Comparison of ENCODE assay signal across 10 mouse cellular contexts in the genomic region with DNA sequence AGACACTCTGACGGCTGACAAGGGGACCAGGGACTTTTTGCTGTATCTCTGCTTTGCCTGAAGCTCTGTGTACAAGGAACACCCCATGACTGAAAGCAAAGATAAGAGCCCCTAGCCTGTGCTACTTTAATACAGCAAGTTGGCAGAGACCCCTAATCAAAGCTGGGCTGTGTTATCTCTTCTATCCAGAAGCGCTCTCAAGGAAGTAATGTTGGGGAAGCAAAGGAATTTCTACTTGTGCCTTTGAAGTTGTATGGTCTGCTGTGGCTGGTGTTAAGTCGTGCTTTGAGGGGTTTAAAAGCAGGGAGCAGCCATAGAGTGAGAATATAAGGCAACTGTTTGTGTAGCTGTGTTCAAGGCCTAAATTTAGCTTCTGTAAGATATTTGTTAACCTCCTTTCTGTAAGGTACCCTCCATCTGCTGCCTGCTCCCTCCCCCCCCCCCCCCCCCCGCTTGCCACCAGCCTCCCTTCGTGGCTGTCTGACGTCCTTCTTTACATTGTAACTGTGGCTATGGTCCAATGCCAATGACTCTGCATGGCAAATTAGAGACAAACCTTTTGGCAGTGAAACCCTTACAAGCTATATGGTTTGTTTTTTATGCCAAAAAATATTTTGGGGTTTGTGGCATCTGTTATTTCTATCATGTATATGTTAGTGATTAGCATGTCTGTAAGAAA.
DNase-seq lines count a peak whose midpoint lies in the region; ATAC-seq lines count a peak whose summit lies in the region.
"Had no signal": no experiment of that assay in that cellular context is flagged by ENCODE, and none has a peak within 500 bp of the region (broad histone marks: within the 10 kb centered on the region; RNA-seq: fewer than 3 reads in every experiment).

No protein-coding gene starts in this region.

- no peak overlapping the region for H3K27ac ChIP-seq in hindbrain, embryonic 14.5 days
- no peak overlapping the region for H3K27ac ChIP-seq in hindbrain, embryonic 11.5 days (ENCODE audit: low read depth, low read length)
- H3K27ac ChIP-seq in forebrain, embryonic 15.5 days (replicated peaks) = peak overlapping the region; percentile 65
- peak overlapping the region; percentile 46; the same call in 1 of the 2 replicates for H3K27ac ChIP-seq in midbrain, embryonic 10.5 days (replicated peaks)

- no peak overlapping the region for H3K4me3 ChIP-seq in hindbrain, embryonic 14.5 days (replicated peaks; ENCODE audit: low read length)
- H3K4me3 ChIP-seq in hindbrain, embryonic 11.5 days (ENCODE audit: low read depth, low read length) = no peak overlapping the region
- no peak overlapping the region for H3K4me3 ChIP-seq in forebrain, embryonic 15.5 days
- no peak overlapping the region for H3K4me3 ChIP-seq in midbrain, embryonic 10.5 days

- H3K36me3 ChIP-seq in hindbrain, embryonic 14.5 days (replicated peaks; ENCODE audit: control insufficient read depth, insufficient read depth) = no peaks in the 10 kb centered on the region
- H3K36me3 ChIP-seq in hindbrain, embryonic 11.5 days (ENCODE audit: control insufficient read depth, insufficient read depth, low read length) = no peaks in the 10 kb centered on the region
- H3K36me3 ChIP-seq in forebrain, embryonic 15.5 days = no peaks in the 10 kb centered on the region
- H3K36me3 ChIP-seq in midbrain, embryonic 10.5 days = no peaks in the 10 kb centered on the region

- ATAC-seq in hindbrain, embryonic 14.5 days (ENCODE audit: low FRiP score) = peak; percentile 22; the same call in 1 of the 2 replicates
- ATAC-seq in hindbrain, embryonic 11.5 days (ENCODE audit: low FRiP score) = no peak; the same call in 1 of the 2 replicates
- peak; percentile 62 for ATAC-seq in forebrain, embryonic 15.5 days (replicated peaks)
- no peak for ATAC-seq in activated CD4-positive, CD25-positive, alpha-beta regulatory T cell, adult 4 months

- DNase-seq in hindbrain, embryonic 14.5 days (ENCODE audit: low spot score) = no peak
- no peak for DNase-seq in hindbrain, embryonic 11.5 days (ENCODE audit: low spot score)
- DNase-seq in c-Kit-positive CD71-positive TER-119-negative erythroid progenitor cells, embryonic 14.5 days (ENCODE audit: low read depth) = peak; percentile 52
- DNase-seq in midbrain, embryonic 10.5 days (ENCODE audit: low spot score) = no peak
- no peak for DNase-seq in layer of hippocampus, postnatal 10 days (ENCODE audit: low spot score in 2 of 2)
- no peak for DNase-seq in gastrocnemius, adult 18-20 months (ENCODE audit: low spot score)
- DNase-seq: adrenal gland, postnatal 10 days; left cerebral cortex, postnatal 4 days had no signal

- H3K27me3 ChIP-seq in hindbrain, embryonic 14.5 days (ENCODE audit: control insufficient read depth, insufficient read depth, low read length) = no peaks in the 10 kb centered on the region
- H3K27me3 ChIP-seq in hindbrain, embryonic 11.5 days (ENCODE audit: control insufficient read depth, insufficient read depth, low read length) = no peaks in the 10 kb centered on the region
- H3K27me3 ChIP-seq in forebrain, embryonic 15.5 days = no peaks in the 10 kb centered on the region
- H3K27me3 ChIP-seq in midbrain, embryonic 10.5 days (ENCODE audit: low read depth, poor library complexity, severe bottlenecking) = no peaks in the 10 kb centered on the region

- H3K4me2 ChIP-seq in hindbrain, embryonic 14.5 days (replicated peaks) = no peak overlapping the region
- no peak overlapping the region for H3K4me2 ChIP-seq in hindbrain, embryonic 11.5 days (replicated peaks; ENCODE audit: low read depth, low read length)
- no peak overlapping the region for H3K4me2 ChIP-seq in forebrain, embryonic 15.5 days (replicated peaks)

- H3K9ac ChIP-seq in hindbrain, embryonic 14.5 days = no peak overlapping the region
- H3K9ac ChIP-seq in hindbrain, embryonic 11.5 days (ENCODE audit: low read depth, low read length) = no peak overlapping the region
- H3K9ac ChIP-seq in forebrain, embryonic 15.5 days (replicated peaks) = no peak overlapping the region

- H3K9me3 ChIP-seq in hindbrain, embryonic 14.5 days (ENCODE audit: control insufficient read depth, low read length) = no peaks in the 10 kb centered on the region
- no peaks in the 10 kb centered on the region for H3K9me3 ChIP-seq in hindbrain, embryonic 11.5 days (ENCODE audit: control insufficient read depth, low read length)
- H3K9me3 ChIP-seq in forebrain, embryonic 15.5 days = no peaks in the 10 kb centered on the region
- H3K9me3 ChIP-seq in midbrain, embryonic 10.5 days (replicated peaks) = no peaks in the 10 kb centered on the region; the same call in 1 of the 2 replicates

- WGBS in hindbrain, embryonic 14.5 days = 34% methylated on average over 5 of the region's 6 CpGs
- WGBS in hindbrain, embryonic 11.5 days = 48% methylated on average over 5 of the region's 6 CpGs
- WGBS in forebrain, embryonic 15.5 days = 5% methylated on average over 5 of the region's 6 CpGs
- 17% methylated on average over 6 of the region's 6 CpGs for WGBS in midbrain, embryonic 10.5 days

- H3K4me1 ChIP-seq in hindbrain, embryonic 14.5 days (replicated peaks; ENCODE audit: control insufficient read depth, insufficient read depth, low read length) = peaks cover 18% of the 10 kb centered on the region
- H3K4me1 ChIP-seq in hindbrain, embryonic 11.5 days (replicated peaks; ENCODE audit: control insufficient read depth, insufficient read depth, low read length) = no peaks in the 10 kb centered on the region; the same call in 1 of the 2 replicates
- peaks cover 36% of the 10 kb centered on the region for H3K4me1 ChIP-seq in forebrain, embryonic 15.5 days
- peaks cover 40% of the 10 kb centered on the region for H3K4me1 ChIP-seq in midbrain, embryonic 10.5 days

Comparison
In these comparisons a context has a peak if more than half of its experiments do, and no peak if none do; other contexts are left out.
1. ATAC-seq: peak in hindbrain, embryonic 14.5 days (single experiment) and forebrain, embryonic 15.5 days (single experiment); none in hindbrain, embryonic 11.5 days (single experiment) and activated CD4-positive, CD25-positive, alpha-beta regulatory T cell, adult 4 months (single experiment).
2. H3K27ac ChIP-seq: peak in forebrain, embryonic 15.5 days (single experiment) and midbrain, embryonic 10.5 days (single experiment); none in hindbrain, embryonic 14.5 days (single experiment) and hindbrain, embryonic 11.5 days (single experiment).